Mouse (Mus musculus) urinary bladder, postnatal 4 days (tissue): ENCODE data around the gene Zmiz1.

Source experiments
- DNase-seq, 2 experiments: peaks; one replicate each; pipeline ENCODE4 v3.0.0; 2021 to 2022; ENCODE audit warnings: low spot score in 2 of 2

Zmiz1 gene

DNA sequence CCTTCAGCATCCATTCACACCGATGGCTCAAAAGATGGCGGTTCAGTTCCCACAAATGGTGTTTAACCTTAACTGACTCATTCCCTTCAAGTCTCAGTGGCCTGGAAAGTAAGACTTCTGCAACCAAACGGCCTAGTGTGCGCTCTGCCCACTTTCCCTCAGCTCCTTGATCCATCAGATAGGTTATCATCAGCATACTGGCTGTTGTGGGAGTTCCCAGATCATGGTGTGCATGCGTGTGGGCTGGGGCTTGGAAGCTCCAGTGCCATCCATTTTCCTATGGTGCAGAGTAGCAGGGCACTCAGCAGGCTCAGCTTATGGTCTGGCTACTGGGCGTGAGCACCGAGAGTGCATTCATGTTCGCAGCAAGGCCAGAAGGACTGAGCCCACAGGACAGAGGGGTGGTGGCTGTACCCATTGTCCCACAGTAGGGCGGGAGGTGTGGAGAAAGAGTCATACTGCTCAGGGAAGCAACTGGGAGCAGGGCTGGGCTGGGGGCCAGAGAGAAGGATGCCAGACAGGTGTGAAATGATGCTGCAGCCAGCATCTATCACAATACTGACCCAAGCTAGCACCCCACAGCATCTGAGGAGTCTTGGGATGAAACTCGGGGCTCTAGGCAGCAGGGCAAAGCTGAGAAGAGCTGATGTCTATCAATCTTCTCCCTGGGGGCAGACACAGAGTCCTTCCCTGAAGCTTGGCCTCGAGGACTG, 33.7 kb downstream of the Zmiz1 start:
- no peak for DNase-seq

DNA sequence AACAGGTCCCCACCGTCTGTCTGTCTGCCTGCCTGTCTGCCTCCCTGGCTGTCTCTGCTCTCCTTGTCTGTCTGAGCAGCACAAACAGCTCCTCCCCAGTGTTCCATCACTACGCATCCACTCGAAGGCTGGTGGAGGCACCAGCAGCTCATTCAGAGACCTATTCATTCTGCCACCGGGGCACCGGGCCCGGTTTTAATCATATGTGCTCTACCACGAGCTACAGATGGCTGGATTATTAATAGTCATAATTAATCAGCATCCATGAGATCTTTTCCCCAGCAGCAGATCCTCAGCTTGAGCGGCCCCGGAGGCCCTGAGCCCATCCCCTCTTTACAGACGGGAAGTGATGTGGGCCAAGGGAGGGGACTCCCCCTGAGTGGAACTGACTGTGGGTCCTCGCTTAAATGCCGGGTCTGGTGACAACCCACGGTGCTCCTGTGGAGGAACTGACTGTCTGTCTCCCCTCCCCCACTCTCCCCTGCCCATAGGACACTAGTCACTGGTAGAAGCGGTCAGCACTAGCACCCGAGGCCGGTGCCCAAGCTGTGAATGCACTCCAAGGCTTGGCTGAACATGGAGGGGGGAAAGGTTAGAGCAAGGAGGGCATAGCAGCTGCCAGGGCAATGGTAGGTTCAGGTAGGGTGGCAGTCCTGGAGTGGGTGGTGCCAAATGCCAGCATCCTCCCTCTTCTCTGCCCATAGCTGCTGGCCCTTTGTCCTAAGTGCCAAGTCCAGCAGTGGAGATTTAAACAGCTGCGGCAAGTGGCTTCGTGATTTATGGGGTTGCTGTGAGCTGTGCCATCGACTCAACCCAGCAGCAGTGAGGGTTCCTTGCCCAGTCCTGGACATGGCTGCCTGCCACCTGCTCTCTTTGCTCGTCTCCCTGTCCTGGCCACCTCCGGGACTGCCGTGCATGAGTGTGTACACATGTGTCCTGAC, 34.6 kb downstream of the Zmiz1 start:
- DNase-seq, result no peak

DNA sequence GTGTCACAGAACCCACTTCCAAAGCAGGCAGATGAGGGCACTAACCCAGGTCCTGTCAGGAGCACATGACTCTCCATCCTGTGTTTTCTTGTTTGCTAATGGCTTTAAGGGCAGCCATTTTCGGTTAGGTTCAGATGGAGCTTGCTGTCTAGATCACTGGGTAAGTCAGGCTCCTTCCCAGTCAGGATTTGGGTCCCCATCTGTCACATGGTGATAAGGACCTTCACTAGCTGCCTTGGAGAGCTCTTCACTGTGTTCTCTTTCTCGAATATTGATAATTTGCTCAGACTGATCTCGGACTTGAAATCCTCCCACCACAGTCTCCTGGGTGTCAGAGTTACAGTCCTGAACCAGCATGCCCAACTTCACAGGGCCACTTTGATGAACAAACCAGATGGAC, 35.8 kb downstream of the Zmiz1 start:
- DNase-seq, result no peak

DNA sequence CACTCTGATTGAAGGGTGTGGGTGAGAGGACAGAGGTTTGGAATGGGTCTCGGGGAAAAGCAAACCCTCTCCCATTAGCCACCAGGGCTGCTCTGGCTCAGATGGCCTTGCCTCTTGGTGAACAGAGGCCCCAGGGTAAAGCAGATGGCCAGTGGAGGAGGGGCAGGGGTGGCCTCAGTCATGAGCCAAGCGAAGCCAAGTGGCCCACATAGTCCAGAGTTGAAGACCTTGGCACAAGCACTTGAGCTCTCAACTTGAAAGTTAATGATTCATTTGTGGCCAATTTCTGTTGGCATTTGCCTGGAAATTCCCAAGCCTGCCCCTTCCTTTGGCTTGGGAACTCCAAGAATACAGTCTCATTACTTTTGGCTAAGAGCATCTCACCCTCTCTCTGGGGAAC, 37.1 kb downstream of the Zmiz1 start:
- no peak for DNase-seq

- DNase-seq, result no peak
Observed at GRCm38 (mm10) chr14:25496989-25497388, 38.0 kb downstream of the Zmiz1 start.

- DNase-seq, result no peak
Observed at GRCm38 (mm10) chr14:25497596-25497995, 38.6 kb downstream of the Zmiz1 start.

- DNase-seq, result no peak
Observed at GRCm38 (mm10) chr14:25498367-25498766, 39.4 kb downstream of the Zmiz1 start.

DNA sequence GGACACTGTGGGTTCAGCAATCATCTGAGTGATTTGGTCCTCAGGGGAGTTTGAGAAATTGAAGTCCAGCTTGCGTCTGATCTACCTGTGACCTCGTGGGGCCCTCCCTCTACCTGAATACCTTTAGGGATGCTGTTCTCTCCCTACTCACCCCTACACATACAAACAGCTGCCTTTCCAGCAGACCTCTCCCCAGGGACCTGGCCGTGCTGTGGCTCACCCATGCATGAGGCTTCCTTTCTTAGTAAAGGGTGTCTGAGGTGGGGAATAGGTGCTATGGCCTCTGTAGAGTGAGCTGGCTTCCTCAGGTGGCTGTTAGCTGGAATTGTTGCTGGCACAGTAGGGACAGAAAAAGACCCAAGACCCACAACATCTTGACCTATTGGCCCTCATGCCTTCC, 40.5 kb downstream of the Zmiz1 start:
- DNase-seq, result no peak

DNA sequence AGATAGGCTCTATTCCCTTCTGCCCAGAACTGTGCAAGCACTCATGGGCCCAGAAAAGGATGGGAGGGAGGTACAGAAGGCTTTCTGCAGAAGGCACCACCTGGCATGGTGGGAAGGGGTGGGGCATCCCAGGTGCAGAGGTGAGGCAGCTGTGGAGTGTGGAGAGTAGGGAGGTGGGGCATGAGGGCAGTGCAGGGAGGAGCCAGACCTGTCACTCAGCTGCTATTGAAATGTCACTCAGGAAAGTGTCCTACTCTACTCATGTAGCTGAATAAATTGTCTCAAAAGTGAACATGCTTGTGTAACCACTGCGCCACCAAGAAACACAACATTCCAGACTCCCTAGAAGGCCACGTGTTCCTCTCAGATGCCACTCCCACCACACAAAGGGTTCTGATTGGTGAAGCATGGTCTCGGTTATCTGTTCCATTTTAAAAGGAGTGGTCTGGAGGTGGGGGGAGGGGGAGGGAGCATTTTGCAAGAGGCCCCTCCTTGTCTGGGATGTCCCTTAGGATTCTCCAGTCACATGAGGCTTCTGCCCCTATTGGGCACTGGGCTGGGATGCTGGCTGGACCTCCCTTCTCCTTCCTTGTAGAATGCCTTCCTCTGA, 41.6 kb downstream of the Zmiz1 start:
- DNase-seq, result no peak

GRCm38 (mm10) chr14:25501481-25501880, 42.5 kb downstream of the Zmiz1 start:
- no peak for DNase-seq

GRCm38 (mm10) chr14:25502355-25502754, 43.4 kb downstream of the Zmiz1 start:
- DNase-seq, result no peak

GRCm38 (mm10) chr14:25504241-25504640, 45.3 kb downstream of the Zmiz1 start:
- no peak for DNase-seq

DNA sequence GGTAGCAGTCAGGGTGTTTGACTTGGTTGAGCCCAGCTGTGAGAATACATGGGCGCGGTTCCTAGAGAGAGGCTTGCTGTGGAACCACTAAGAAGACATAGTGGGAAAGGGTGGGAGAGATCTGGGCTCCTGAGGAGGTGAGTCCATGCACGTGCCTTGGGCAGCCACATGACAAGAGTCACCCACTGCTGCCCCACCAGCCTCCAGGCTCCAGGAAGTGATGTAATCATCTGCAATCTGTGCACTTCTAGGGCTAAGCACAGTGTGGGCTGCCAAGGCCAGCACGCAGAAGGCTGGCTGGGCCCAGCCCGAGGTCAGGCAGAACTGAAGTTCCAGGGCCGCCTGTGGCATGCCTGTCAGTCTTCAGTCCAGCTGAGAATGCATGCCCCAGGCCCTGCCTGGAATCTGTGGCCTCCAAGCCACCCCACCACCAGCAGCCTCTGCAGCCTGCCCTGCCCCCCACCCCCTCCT, 46.3 kb downstream of the Zmiz1 start:
- no peak for DNase-seq

DNA sequence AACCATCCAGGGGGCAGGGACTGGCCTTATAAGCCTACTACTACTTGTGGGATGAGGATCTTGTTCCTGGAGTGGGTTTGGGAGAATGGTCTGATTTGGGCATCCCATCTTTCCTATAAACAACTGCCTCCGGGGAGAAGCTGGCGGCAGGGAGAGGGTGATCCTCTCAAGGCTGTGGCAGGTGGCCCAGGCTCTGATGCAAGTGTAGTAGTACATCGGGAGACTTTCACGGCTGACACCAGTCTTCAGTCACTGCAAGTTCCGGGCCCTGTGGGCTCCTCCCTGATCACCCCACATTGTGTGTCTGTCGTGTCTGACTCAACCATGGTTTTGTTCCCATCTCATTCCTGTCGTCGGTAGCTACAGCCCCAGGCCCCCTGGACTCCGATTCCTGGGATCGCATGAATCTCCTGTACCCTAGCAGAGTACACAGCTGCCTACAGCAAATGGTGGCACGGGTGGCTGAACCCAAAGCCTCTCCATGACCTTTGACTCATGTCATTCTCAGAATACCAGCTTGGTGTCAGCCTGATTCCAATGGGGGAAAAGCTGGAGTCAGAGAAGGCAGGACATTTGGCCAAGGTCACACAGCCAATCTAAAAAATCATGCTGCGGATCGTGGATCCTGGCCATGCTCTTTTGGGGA, 49.2 kb downstream of the Zmiz1 start:
- DNase-seq, result no peak

GRCm38 (mm10) chr14:25508757-25509139, 49.8 kb downstream of the Zmiz1 start:
- no peak for DNase-seq

GRCm38 (mm10) chr14:25509450-25510129, 50.6 kb downstream of the Zmiz1 start:
- no peak for DNase-seq

- no peak for DNase-seq
Observed at GRCm38 (mm10) chr14:25510362-25510761, 51.4 kb downstream of the Zmiz1 start.

- no peak for DNase-seq
Observed at GRCm38 (mm10) chr14:25510987-25511386, 52.0 kb downstream of the Zmiz1 start.

DNA sequence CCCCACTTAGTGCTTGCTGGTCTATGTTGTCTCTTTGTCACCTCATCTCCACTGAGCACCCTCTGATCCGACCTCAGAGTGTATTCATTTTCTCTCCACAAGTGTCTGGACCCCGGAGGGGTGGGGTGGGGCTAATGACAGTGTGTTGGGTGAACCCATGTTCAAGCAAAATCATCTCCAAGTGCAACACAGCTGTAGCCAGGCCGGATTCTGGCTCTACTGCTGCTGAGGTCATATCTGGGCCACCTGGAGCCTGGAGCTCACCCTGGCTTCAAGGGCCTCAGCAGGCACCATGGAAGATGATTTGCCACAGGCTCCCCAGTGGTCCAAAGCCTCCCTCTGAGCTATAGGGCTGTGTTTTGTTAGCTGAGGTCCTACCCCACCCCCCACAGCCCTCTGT, 52.6 kb downstream of the Zmiz1 start:
- no peak for DNase-seq

DNA sequence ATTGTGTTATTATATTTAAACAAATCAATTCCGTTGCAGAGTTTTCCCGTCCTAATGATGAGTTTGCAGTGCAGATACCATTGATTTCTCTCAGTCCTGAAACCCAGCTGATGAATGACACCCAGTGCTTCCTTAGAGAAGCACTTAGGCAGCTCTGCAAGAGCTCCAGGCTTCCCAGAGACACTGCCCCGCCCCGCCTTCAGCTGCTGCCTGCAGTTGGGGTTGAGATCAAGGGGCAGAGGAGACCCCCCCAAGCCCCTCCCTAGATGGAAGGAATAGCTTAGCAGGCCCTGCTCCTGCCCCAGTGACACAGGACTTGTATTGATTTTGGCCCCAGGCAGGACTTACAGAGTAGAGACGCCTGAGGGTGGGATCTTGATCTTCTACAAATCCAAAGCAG, 53.0 kb downstream of the Zmiz1 start:
- no peak for DNase-seq

DNA sequence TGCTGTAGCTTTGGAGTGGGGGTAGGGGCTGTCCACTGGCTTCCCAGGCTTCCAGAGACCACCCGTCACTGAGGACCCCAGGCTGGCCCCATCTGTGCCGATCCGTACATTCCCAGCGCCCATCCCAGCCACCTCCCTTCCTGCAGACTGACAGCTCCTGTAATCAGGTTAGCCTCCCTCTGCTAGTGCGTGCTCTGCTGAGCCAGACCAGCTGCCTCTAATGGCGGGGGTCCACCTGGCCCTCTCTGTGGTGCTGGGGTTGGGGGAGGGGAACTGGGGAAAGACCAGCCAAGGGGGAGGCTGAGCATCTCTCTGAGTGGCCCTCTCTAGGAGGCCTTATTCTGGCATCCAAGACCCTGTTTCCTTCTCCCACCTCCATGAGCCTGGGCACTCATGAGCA, 53.8 kb downstream of the Zmiz1 start:
- no peak for DNase-seq
